ENCODE assay signal across 8 mouse cellular contexts in genomic region chr13:47042024-47042633, GRCm38 (mm10). TPM values are rescaled to one million over a fixed set of nuclear protein-coding genes. Genes with fewer than 3 reads are reported as not detected.
DNase-seq lines count a peak whose midpoint lies in the region; ATAC-seq and TF ChIP-seq lines count a peak whose summit lies in the region.

No protein-coding gene starts in this region.

- peak overlapping the region; percentile 96 for H3K4me2 ChIP-seq in forebrain, postnatal 0 days (ENCODE audit: low read depth)

- H3K4me3 ChIP-seq in forebrain, postnatal 0 days (ENCODE audit: low read depth, low read length) = peak overlapping the region; percentile 89; the same call in 1 of the 2 replicates

- H3K27me3 ChIP-seq in forebrain, postnatal 0 days (ENCODE audit: insufficient read depth, low read length) = no peaks in the 10 kb centered on the region

- peak; percentile 9 for DNase-seq in lung, postnatal 10 days
- DNase-seq in lung, postnatal 36 days = no peak
- DNase-seq in forebrain, postnatal 0 days = peak; percentile 45
- peak; percentile 38 for DNase-seq in kidney, postnatal 14 days
- peak; percentile 22 for DNase-seq in retina, embryonic 14.5 days (ENCODE audit: low spot score)
- no peak for DNase-seq in urinary bladder, postnatal 14 days (ENCODE audit: low spot score)
- DNase-seq in adrenal gland, postnatal 10 days = no peak
- DNase-seq in ovary, postnatal 10 days (ENCODE audit: low spot score) = no peak

- peak; percentile 49 for TF ChIP-seq CTCF in forebrain, postnatal 0 days (IDR thresholded peaks at IDR 0.05; ENCODE audit: low read depth)

- no peak overlapping the region for H3K9ac ChIP-seq in forebrain, postnatal 0 days

- no peaks in the 10 kb centered on the region for H3K9me3 ChIP-seq in forebrain, postnatal 0 days (ENCODE audit: low read length)

- ATAC-seq in forebrain, postnatal 0 days = no peak

- H3K4me1 ChIP-seq in forebrain, postnatal 0 days (ENCODE audit: insufficient read depth) = peaks cover 10% of the 10 kb centered on the region; the same call in 1 of the 2 replicates

- WGBS in forebrain, postnatal 0 days = 40% methylated on average over 8 of the region's 8 CpGs

- H3K27ac ChIP-seq in forebrain, postnatal 0 days (ENCODE audit: low read depth, low read length) = no peak overlapping the region

- H3K36me3 ChIP-seq in forebrain, postnatal 0 days (ENCODE audit: insufficient read depth) = no peaks in the 10 kb centered on the region

RNA-seq across cellular contexts. Expression of gene Kdm1b, which starts 1.2 kb away (rescaled TPM):
- total RNA-seq in forebrain, postnatal 0 days (2014; rRNA removed) = 27.2 and 28.9 TPM in 2 replicates
- polyA plus RNA-seq in forebrain, postnatal 0 days (2015; fragmentation: Nextera tagmentation; extraction: Ambion mirVana) = 12.5 and 13.9 TPM in 2 replicates
- 1 to 10 TPM; 9.5 to 9.9 TPM for total RNA-seq in adrenal gland, postnatal 10 days (2021)

RNA-seq across cellular contexts. Expression of gene Tpmt, which starts 2.4 kb away (rescaled TPM):
- 13.2 and 13.6 TPM in 2 replicates for total RNA-seq in forebrain, postnatal 0 days (2014; rRNA removed)
- polyA plus RNA-seq in forebrain, postnatal 0 days (2015; fragmentation: Nextera tagmentation; extraction: Ambion mirVana) = 8.6 and 11.1 TPM in 2 replicates
- 10 to 100 TPM; 17.4 to 24.1 TPM for total RNA-seq in adrenal gland, postnatal 10 days (2021)

RNA-seq across cellular contexts. Expression of gene Nhlrc1, which starts 27.5 kb away (rescaled TPM):
- 14.3 and 15.4 TPM in 2 replicates for total RNA-seq in forebrain, postnatal 0 days (2014; rRNA removed)
- 12.5 and 17.0 TPM in 2 replicates for polyA plus RNA-seq in forebrain, postnatal 0 days (2015; fragmentation: Nextera tagmentation; extraction: Ambion mirVana)
- total RNA-seq in adrenal gland, postnatal 10 days (2021) = 1 to 10 TPM; 3.1 to 5.0 TPM

Comparison
In these comparisons a context has a peak if more than half of its experiments do, and no peak if none do; other contexts are left out.
1. DNase-seq: peak in lung, postnatal 10 days (single experiment), forebrain, postnatal 0 days (single experiment), kidney, postnatal 14 days (single experiment) and retina, embryonic 14.5 days (single experiment); none in lung, postnatal 36 days (single experiment), urinary bladder, postnatal 14 days (single experiment), adrenal gland, postnatal 10 days (single experiment) and ovary, postnatal 10 days (single experiment).